Mouse (Mus musculus): ENCODE data around the gene Selenov.
A peak's percentile ranks its signal among the peaks of the same experiment; 100 is the strongest.

Gene Selenov

GRCm38 (mm10) chr7:28290638-28291590 is at the start of gene Selenov:
TSS of gene Selenov (minus strand) at chr7:28291186.
- DNase-seq (ENCODE audit: low read depth, low spot score), result no peak

GRCm38 (mm10) chr7:28339213-28339917 is 48.4 kb upstream of the Selenov start:
- peak; percentile 76 for DNase-seq (ENCODE audit: low read depth, low spot score)

GRCm38 (mm10) chr7:28338108-28338998 is 47.4 kb upstream of the Selenov start, which contains the start of gene Supt5:
TSS of gene Supt5 (minus strand) at chr7:28338746.
- peak; percentile 99 for DNase-seq (ENCODE audit: low read depth, low spot score)

GRCm38 (mm10) chr7:28335471-28335870 is 44.5 kb upstream of the Selenov start:
- no peak for DNase-seq (ENCODE audit: low read depth, low spot score)

GRCm38 (mm10) chr7:28334534-28334933 is 43.5 kb upstream of the Selenov start:
- DNase-seq (ENCODE audit: low read depth, low spot score), result no peak

GRCm38 (mm10) chr7:28328260-28328659 is 37.3 kb upstream of the Selenov start:
- no peak for DNase-seq (ENCODE audit: low read depth, low spot score)

GRCm38 (mm10) chr7:28326457-28326856 is 35.5 kb upstream of the Selenov start:
- no peak for DNase-seq (ENCODE audit: low read depth, low spot score)

GRCm38 (mm10) chr7:28325293-28325692 is 34.3 kb upstream of the Selenov start:
- no peak for DNase-seq (ENCODE audit: low read depth, low spot score)

GRCm38 (mm10) chr7:28321974-28322720 is 31.2 kb upstream of the Selenov start:
- no peak for DNase-seq (ENCODE audit: low read depth, low spot score)

- DNase-seq (ENCODE audit: low read depth, low spot score), result no peak
Observed at GRCm38 (mm10) chr7:28318714-28319113, 27.7 kb upstream of the Selenov start.

GRCm38 (mm10) chr7:28318036-28318435 is 27.1 kb upstream of the Selenov start:
- DNase-seq (ENCODE audit: low read depth, low spot score), result no peak

GRCm38 (mm10) chr7:28311926-28312543 is 21.0 kb upstream of the Selenov start, which contains the start of gene Timm50:
TSS of gene Timm50 (minus strand) at chr7:28312072.
- peak; percentile 94 for DNase-seq (ENCODE audit: low read depth, low spot score)

GRCm38 (mm10) chr7:28311151-28311925 is 20.4 kb upstream of the Selenov start:
- peak; percentile 15 for DNase-seq (ENCODE audit: low read depth, low spot score)

GRCm38 (mm10) chr7:28309737-28310136 is 18.8 kb upstream of the Selenov start:
- no peak for DNase-seq (ENCODE audit: low read depth, low spot score)

- no peak for DNase-seq (ENCODE audit: low read depth, low spot score)
Observed at GRCm38 (mm10) chr7:28306216-28306615, 15.2 kb upstream of the Selenov start.

GRCm38 (mm10) chr7:28305641-28306040 is 14.7 kb upstream of the Selenov start:
- no peak for DNase-seq (ENCODE audit: low read depth, low spot score)

- no peak for DNase-seq (ENCODE audit: low read depth, low spot score)
Observed at GRCm38 (mm10) chr7:28301616-28302433, 10.8 kb upstream of the Selenov start, which contains the start of gene Dll3. TSS of gene Dll3 (minus strand) at chr7:28302238.

GRCm38 (mm10) chr7:28298837-28299625 is 8.0 kb upstream of the Selenov start:
- peak; percentile 36 for DNase-seq (ENCODE audit: low read depth, low spot score)
